Mouse (Mus musculus) liver, embryonic 14 days (tissue): Measurements from ENCODE around the gene Olfr885. TPM values are rescaled to one million over a fixed set of nuclear protein-coding genes. Genes with fewer than 3 reads are reported as not detected.

Experiments
- polyA plus RNA-seq: library from polyadenylated mRNA; depleted of rRNA; stranded (reverse); fragments of >200 nt; gene quantifications from 2 replicates; pipeline ENCODE4 v1.2.3, GENCODE M21; 2012; rRNA removed

The Olfr885 gene
- polyA plus RNA-seq = not detected in 2 replicates

DNA sequence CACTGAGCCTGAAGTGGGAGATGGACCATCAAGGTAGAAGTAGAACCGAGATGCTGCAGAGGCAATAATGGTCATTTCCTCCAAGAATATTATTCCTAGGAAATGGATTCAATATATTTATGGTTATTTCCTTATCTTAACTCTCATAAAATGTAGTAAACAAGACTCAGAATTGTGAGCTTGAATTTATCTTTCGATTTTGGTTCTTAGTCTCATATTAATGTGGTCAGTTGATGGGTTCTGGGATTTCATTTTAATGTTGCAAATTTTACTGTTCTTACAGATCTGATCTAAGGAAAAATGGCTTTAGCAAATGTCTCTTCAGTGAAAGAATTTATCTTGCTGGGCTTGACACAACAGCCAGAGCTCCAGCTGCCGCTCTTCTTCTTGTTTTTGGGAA lies at the start of gene Olfr885:
Gene Olfr885, plus strand, starts transcription at position 301 of the 400 bp plus-strand sequence.

GRCm38 (mm10) chr9:38025508-38025907 lies 35.6 kb upstream of the Olfr885 start, which contains the start of gene Olfr883:
Gene Olfr883 (plus strand): TSS chr9:38025808.

DNA sequence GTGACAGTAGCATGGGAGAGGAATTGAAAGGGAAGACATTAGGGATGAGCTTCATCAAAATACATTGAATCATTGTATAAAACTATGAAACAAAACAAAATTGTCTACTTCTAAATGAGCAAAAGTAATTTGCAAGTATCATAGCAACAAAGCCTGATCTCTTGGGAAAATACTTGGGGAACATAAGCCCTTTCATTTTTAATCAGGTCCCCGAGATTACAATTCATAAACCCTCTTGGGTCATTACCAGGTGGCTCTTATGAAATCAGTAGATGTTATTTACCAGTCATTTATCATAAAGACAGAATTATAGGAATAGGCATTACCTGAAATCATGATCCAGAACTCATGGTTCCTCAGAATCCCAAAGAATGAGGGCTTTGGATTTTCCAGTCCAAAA lies 14.9 kb upstream of the Olfr885 start, which contains the start of gene Olfr884:
Gene Olfr884, plus strand, starts transcription at position 301 of the 400 bp plus-strand sequence.

GRCm38 (mm10) chr9:38083772-38084171 lies 22.6 kb downstream of the Olfr885 start, which contains the start of gene Olfr887:
Gene Olfr887 (plus strand): TSS chr9:38084072.

GRCm38 (mm10) chr9:38107828-38108227 lies 46.7 kb downstream of the Olfr885 start, which contains the start of gene Olfr888:
Gene Olfr888 (plus strand): TSS chr9:38108128.

Other genes with a start within 250 kb of the Olfr885 start
- gene Olfr877, start 207.1 kb upstream of the Olfr885 start, polyA plus RNA-seq = not detected in 2 replicates
- not detected in 2 replicates for gene Olfr145, start 164.6 kb upstream of the Olfr885 start, polyA plus RNA-seq
- gene Olfr878, start 143.5 kb upstream of the Olfr885 start, polyA plus RNA-seq = not detected in 2 replicates
- gene Olfr881, start 69.5 kb upstream of the Olfr885 start, polyA plus RNA-seq = not detected in 2 replicates
- gene Olfr883, start 35.5 kb upstream of the Olfr885 start, polyA plus RNA-seq = not detected in 2 replicates
- gene Olfr884, start 14.8 kb upstream of the Olfr885 start, polyA plus RNA-seq = not detected in 2 replicates
- gene Olfr887, start 22.8 kb downstream of the Olfr885 start, polyA plus RNA-seq = not detected in 2 replicates
- not detected in 2 replicates for gene Olfr888, start 46.8 kb downstream of the Olfr885 start, polyA plus RNA-seq
- gene Olfr889, start 53.9 kb downstream of the Olfr885 start, polyA plus RNA-seq = 0.01 TPM in 1 of 2 replicates, not detected in the other
- gene Olfr890, start 81.2 kb downstream of the Olfr885 start, polyA plus RNA-seq = not detected in 2 replicates
- not detected in 2 replicates for gene Olfr891, start 119.5 kb downstream of the Olfr885 start, polyA plus RNA-seq
- gene Olfr893, start 147.0 kb downstream of the Olfr885 start, polyA plus RNA-seq = not detected in 2 replicates
- not detected in 2 replicates for gene Olfr894, start 156.7 kb downstream of the Olfr885 start, polyA plus RNA-seq
- gene Olfr143, start 191.5 kb downstream of the Olfr885 start, polyA plus RNA-seq = not detected in 2 replicates
- gene Olfr895, start 206.5 kb downstream of the Olfr885 start, polyA plus RNA-seq = not detected in 2 replicates
- not detected in 2 replicates for gene Olfr896-ps1, start 229.8 kb downstream of the Olfr885 start, polyA plus RNA-seq